Mouse (Mus musculus): ENCODE results near the gene Zfhx3.

Zfhx3 gene

GRCm38 (mm10) chr8:108608678-108609077 is 666.2 kb downstream of the Zfhx3 start:
- DNase-seq, result peak; percentile 21 to 54

GRCm38 (mm10) chr8:108609114-108609513 is 666.7 kb downstream of the Zfhx3 start:
- no peak for DNase-seq

- DNase-seq, result no peak
These were observed 668.8 kb downstream of the Zfhx3 start for GRCm38 (mm10) chr8:108611141-108611674.

GRCm38 (mm10) chr8:108611792-108612413 is 669.5 kb downstream of the Zfhx3 start:
- peak; percentile 18 to 70 for DNase-seq

- DNase-seq, result peak; percentile 52 to 74
These were observed 670.4 kb downstream of the Zfhx3 start for GRCm38 (mm10) chr8:108612815-108613214.

- DNase-seq, result no peak
These were observed 670.8 kb downstream of the Zfhx3 start for GRCm38 (mm10) chr8:108613280-108613679.

GRCm38 (mm10) chr8:108621296-108621695 is 678.9 kb downstream of the Zfhx3 start:
- DNase-seq, result no peak

GRCm38 (mm10) chr8:108623660-108624059 is 681.2 kb downstream of the Zfhx3 start:
- no peak for DNase-seq

- DNase-seq, result no peak
These were observed 683.2 kb downstream of the Zfhx3 start for GRCm38 (mm10) chr8:108625571-108626120.

GRCm38 (mm10) chr8:108631069-108631468 is 688.6 kb downstream of the Zfhx3 start:
- no peak for DNase-seq

- DNase-seq, result no peak
These were observed 691.8 kb downstream of the Zfhx3 start for GRCm38 (mm10) chr8:108634282-108634681.

- DNase-seq, result no peak
These were observed 695.4 kb downstream of the Zfhx3 start for GRCm38 (mm10) chr8:108637887-108638286.

GRCm38 (mm10) chr8:108645660-108646059 is 703.2 kb downstream of the Zfhx3 start:
- DNase-seq, result no peak

- peak; percentile 67 to 84 for DNase-seq
These were observed 705.1 kb downstream of the Zfhx3 start for GRCm38 (mm10) chr8:108647556-108647955.

- DNase-seq, result no peak
These were observed 706.5 kb downstream of the Zfhx3 start for GRCm38 (mm10) chr8:108648993-108649392.

- peak; percentile 10 to 55 for DNase-seq
These were observed 708.4 kb downstream of the Zfhx3 start for GRCm38 (mm10) chr8:108650837-108651236.

GRCm38 (mm10) chr8:108661486-108662093 is 719.1 kb downstream of the Zfhx3 start:
- no peak for DNase-seq

GRCm38 (mm10) chr8:108662766-108663165 is 720.3 kb downstream of the Zfhx3 start:
- DNase-seq, result no peak

- no peak for DNase-seq
These were observed 729.6 kb downstream of the Zfhx3 start for GRCm38 (mm10) chr8:108671939-108672515.

GRCm38 (mm10) chr8:108675001-108675525 is 732.6 kb downstream of the Zfhx3 start:
- no peak for DNase-seq

GRCm38 (mm10) chr8:108689694-108690093 is 747.2 kb downstream of the Zfhx3 start:
- no peak for DNase-seq

GRCm38 (mm10) chr8:108690576-108691455 is 748.4 kb downstream of the Zfhx3 start:
- DNase-seq, result peak; percentile 40 to 73

Data from kidney, postnatal 25 days (tissue).